Mouse (Mus musculus): ENCODE results near the gene Mertk. TPM values are rescaled to one million over a fixed set of nuclear protein-coding genes. Genes with fewer than 3 reads are reported as not detected.
A peak's percentile ranks its signal among the peaks of the same experiment; 100 is the strongest.
"Not testable (repeated sequence)": the region's sequence is repeated elsewhere in the genome, so short reads cannot be mapped to it uniquely, and the experiment has no call there.

The Mertk gene
- 3.6 TPM in 2 replicates for polyA plus RNA-seq (2016; fragmentation: Nextera tagmentation; extraction: Ambion mirVana)

GRCm38 (mm10) chr2:128698693-128699181, at the start of gene Mertk:
Gene Mertk (plus strand): TSS chr2:128698956.
- ATAC-seq = peak; percentile 79
- Histone ChIP-seq H3K4me1 (peaks cover 10% of the 10 kb centered on the region), H3K27ac (peak within 1 kb of the TSS; percentile 69), H3K4me3 (peak within 1 kb of the TSS; percentile 58), H3K9me3 (replicated peaks) (no peaks in the 10 kb centered on the region), H3K9ac (peak within 1 kb of the TSS; percentile 66), H3K4me2 (peak within 1 kb of the TSS; percentile 67), H3K36me3 (no peaks in the 10 kb centered on the region), H3K27me3 (replicated peaks) (peaks cover 50% of the 10 kb centered on the region)
- WGBS (ENCODE audit: insufficient replicate concordance) = under 1% methylated on average over 30 of the region's 30 CpGs

- ATAC-seq = no peak
- H3K9ac ChIP-seq = no peak overlapping the region
- H3K4me3 ChIP-seq = no peak overlapping the region
- peaks cover 19% of the 10 kb centered on the region for H3K4me1 ChIP-seq
- H3K4me2 ChIP-seq = no peak overlapping the region
- no peaks in the 10 kb centered on the region for H3K9me3 ChIP-seq (replicated peaks)
- peaks cover 92% of the 10 kb centered on the region for H3K36me3 ChIP-seq
- no peaks in the 10 kb centered on the region for H3K27me3 ChIP-seq (replicated peaks)
- WGBS (ENCODE audit: insufficient replicate concordance) = 63% methylated on average over 4 of the region's 4 CpGs
- no peak overlapping the region for H3K27ac ChIP-seq
Observed at GRCm38 (mm10) chr2:128680661-128681060, 18.1 kb upstream of the Mertk start.

GRCm38 (mm10) chr2:128686921-128687557, 11.7 kb upstream of the Mertk start, which contains the start of gene Anapc1:
Gene Anapc1 (minus strand): TSS chr2:128687391.
- under 1% methylated on average over 58 of the region's 58 CpGs for WGBS (ENCODE audit: insufficient replicate concordance)
- ATAC-seq = peak; percentile 96
- no peaks in the 10 kb centered on the region for H3K9me3 ChIP-seq (replicated peaks)
- H3K36me3 ChIP-seq = peaks cover 32% of the 10 kb centered on the region
- H3K9ac ChIP-seq = peak within 1 kb of the TSS; percentile 96
- peak within 1 kb of the TSS; percentile 86 for H3K27ac ChIP-seq
- peaks cover 30% of the 10 kb centered on the region for H3K4me1 ChIP-seq
- peak within 1 kb of the TSS; percentile 95 for H3K4me3 ChIP-seq
- H3K4me2 ChIP-seq = peak within 1 kb of the TSS; percentile 75
- no peaks in the 10 kb centered on the region for H3K27me3 ChIP-seq (replicated peaks)

GRCm38 (mm10) chr2:128687558-128688120, 11.1 kb upstream of the Mertk start:
- H3K27me3 ChIP-seq (replicated peaks) = no peaks in the 10 kb centered on the region
- 48% methylated on average over 10 of the region's 10 CpGs for WGBS (ENCODE audit: insufficient replicate concordance)
- H3K27ac ChIP-seq = peak overlapping the region; percentile 86
- peak; percentile 34; the same call in 1 of the 2 replicates for ATAC-seq
- H3K36me3 ChIP-seq = peaks cover 26% of the 10 kb centered on the region
- peak overlapping the region; percentile 75 for H3K4me2 ChIP-seq
- H3K4me3 ChIP-seq = peak overlapping the region; percentile 95
- H3K4me1 ChIP-seq = peaks cover 30% of the 10 kb centered on the region
- peak overlapping the region; percentile 96 for H3K9ac ChIP-seq
- H3K9me3 ChIP-seq (replicated peaks) = no peaks in the 10 kb centered on the region

GRCm38 (mm10) chr2:128692336-128692735, 6.4 kb upstream of the Mertk start:
- H3K36me3 ChIP-seq = no peaks in the 10 kb centered on the region
- no peak for ATAC-seq
- WGBS (ENCODE audit: insufficient replicate concordance) = 83% methylated on average over 14 of the region's 14 CpGs
- no peak overlapping the region for H3K27ac ChIP-seq
- no peak overlapping the region for H3K4me2 ChIP-seq
- H3K9me3 ChIP-seq (replicated peaks) = no peaks in the 10 kb centered on the region
- H3K4me1 ChIP-seq = peaks cover 6% of the 10 kb centered on the region
- H3K4me3 ChIP-seq = no peak overlapping the region
- peaks cover 14% of the 10 kb centered on the region for H3K27me3 ChIP-seq (replicated peaks)
- H3K9ac ChIP-seq = no peak overlapping the region

- H3K4me2 ChIP-seq = no peak overlapping the region
- H3K4me1 ChIP-seq = peaks cover 4% of the 10 kb centered on the region
- no peak overlapping the region for H3K4me3 ChIP-seq
- peaks cover 18% of the 10 kb centered on the region for H3K27me3 ChIP-seq (replicated peaks)
- H3K36me3 ChIP-seq = no peaks in the 10 kb centered on the region
- no peaks in the 10 kb centered on the region for H3K9me3 ChIP-seq (replicated peaks)
- no peak overlapping the region for H3K27ac ChIP-seq
- 81% methylated on average over 10 of the region's 10 CpGs for WGBS (ENCODE audit: insufficient replicate concordance)
- ATAC-seq = no peak
- H3K9ac ChIP-seq = no peak overlapping the region
Observed at GRCm38 (mm10) chr2:128692771-128693170, 6.0 kb upstream of the Mertk start.

GRCm38 (mm10) chr2:128693236-128693635, 5.5 kb upstream of the Mertk start:
- Histone ChIP-seq H3K9ac (no peak overlapping the region), H3K27me3 (replicated peaks) (peaks cover 23% of the 10 kb centered on the region), H3K27ac (no peak overlapping the region), H3K4me1 (0 out of 2 replicates have a peak, but pooled peaks cover 2% of the 10 kb centered on the region), H3K4me3 (no peak overlapping the region), H3K4me2 (no peak overlapping the region), H3K36me3 (no peaks in the 10 kb centered on the region), H3K9me3 (replicated peaks) (no peaks in the 10 kb centered on the region)
- no peak for ATAC-seq
- WGBS (ENCODE audit: insufficient replicate concordance) = 49% methylated on average over 4 of the region's 4 CpGs

GRCm38 (mm10) chr2:128693828-128694227, 4.9 kb upstream of the Mertk start:
- H3K4me1 ChIP-seq; H3K27ac ChIP-seq; H3K36me3 ChIP-seq; H3K9me3 ChIP-seq (replicated peaks); H3K4me2 ChIP-seq; ATAC-seq; H3K9ac ChIP-seq; H3K4me3 ChIP-seq: not testable (repeated sequence)
- H3K27me3 ChIP-seq (replicated peaks) = peaks cover 29% of the 10 kb centered on the region
- WGBS (ENCODE audit: insufficient replicate concordance) = 70% methylated on average over 3 of the region's 3 CpGs

- no peaks in the 10 kb centered on the region for H3K9me3 ChIP-seq (replicated peaks)
- no peak overlapping the region for H3K4me3 ChIP-seq
- H3K4me1 ChIP-seq = peaks cover 10% of the 10 kb centered on the region
- no peak overlapping the region for H3K9ac ChIP-seq
- peaks cover 36% of the 10 kb centered on the region for H3K27me3 ChIP-seq (replicated peaks)
- no peaks in the 10 kb centered on the region for H3K36me3 ChIP-seq
- ATAC-seq = no peak
- no peak overlapping the region for H3K27ac ChIP-seq
- no peak overlapping the region for H3K4me2 ChIP-seq
Observed at GRCm38 (mm10) chr2:128694548-128694947, 4.2 kb upstream of the Mertk start.

- Histone ChIP-seq H3K27ac (no peak overlapping the region), H3K4me2 (no peak overlapping the region), H3K4me1 (peaks cover 10% of the 10 kb centered on the region), H3K4me3 (no peak overlapping the region), H3K27me3 (replicated peaks) (peaks cover 50% of the 10 kb centered on the region), H3K9ac (no peak overlapping the region), H3K36me3 (no peaks in the 10 kb centered on the region), H3K9me3 (replicated peaks) (no peaks in the 10 kb centered on the region)
- 59% methylated on average over 3 of the region's 3 CpGs for whole genome bisulfite sequencing (ENCODE audit: insufficient replicate concordance)
- ATAC-seq = no peak
Observed at GRCm38 (mm10) chr2:128696426-128696825, 2.3 kb upstream of the Mertk start.

GRCm38 (mm10) chr2:128697047-128697446, 1.7 kb upstream of the Mertk start:
- Histone ChIP-seq H3K27me3 (replicated peaks) (peaks cover 50% of the 10 kb centered on the region), H3K27ac (no peak overlapping the region), H3K4me2 (no peak overlapping the region), H3K4me3 (no peak overlapping the region), H3K4me1 (peaks cover 10% of the 10 kb centered on the region), H3K9me3 (replicated peaks) (no peaks in the 10 kb centered on the region), H3K9ac (no peak overlapping the region), H3K36me3 (no peaks in the 10 kb centered on the region)
- 85% methylated on average over 1 of the region's 1 CpGs for WGBS (ENCODE audit: insufficient replicate concordance)
- ATAC-seq = no peak

GRCm38 (mm10) chr2:128697566-128697965, 1.2 kb upstream of the Mertk start:
- 45% methylated on average over 5 of the region's 5 CpGs for WGBS (ENCODE audit: insufficient replicate concordance)
- Histone ChIP-seq H3K4me2 (no peak overlapping the region; the same call in 1 of the 2 replicates), H3K9me3 (replicated peaks) (no peaks in the 10 kb centered on the region), H3K4me1 (peaks cover 10% of the 10 kb centered on the region), H3K27me3 (replicated peaks) (peaks cover 50% of the 10 kb centered on the region), H3K36me3 (no peaks in the 10 kb centered on the region), H3K27ac (no peak overlapping the region), H3K4me3 (no peak overlapping the region), H3K9ac (no peak overlapping the region)
- ATAC-seq = no peak

All from liver, embryonic 12.5 days (tissue).